Mouse (Mus musculus) hindbrain, embryonic 15.5 days (tissue): ENCODE results near the gene Ccdc185. TPM values are rescaled to one million over a fixed set of nuclear protein-coding genes. Genes with fewer than 3 reads are reported as not detected.

ENCODE experiments used
- ATAC-seq: fragments of 200-750 bp; cut with Nextera tagmentation; 2 replicates; pipeline ENCODE4 v1.8.0; 2017; ENCODE audit warnings: low read depth, moderate number of reproducible peaks, moderate TSS enrichment; ENCODE audit not compliant: low FRiP score
- H3K27ac ChIP-seq: fragments of 300-500 bp; sonication (generic); replicated peaks from 2 replicates; pipeline ENCODE4 v1.5.1; 2015; ENCODE audit warnings: mild to moderate bottlenecking, inconsistent platforms
- H3K27me3 ChIP-seq: fragments of 300-500 bp; sonication (generic); 2 replicates; pipeline ENCODE4 v1.6.1; 2015; ENCODE audit warnings: control low read depth, inconsistent platforms
- H3K36me3 ChIP-seq: fragments of 300-500 bp; sonication (generic); 2 replicates; pipeline ENCODE4 v1.6.1; 2015; ENCODE audit warnings: control low read depth, inconsistent platforms
- H3K4me1 ChIP-seq: fragments of 300-500 bp; sonication (generic); replicated peaks from 2 replicates; pipeline ENCODE4 v1.6.1; 2015; ENCODE audit warnings: control low read depth, inconsistent platforms
- H3K4me2 ChIP-seq: fragments of 300-500 bp; sonication (generic); 2 replicates; pipeline ENCODE4 v1.6.1; 2015; ENCODE audit warnings: moderate library complexity, mild to moderate bottlenecking, inconsistent platforms
- H3K4me3 ChIP-seq: fragments of 300-500 bp; sonication (generic); 2 replicates; pipeline ENCODE4 v1.5.1; 2015; ENCODE audit warnings: mild to moderate bottlenecking, inconsistent platforms
- H3K9ac ChIP-seq: fragments of 300-500 bp; sonication (generic); 2 replicates; pipeline ENCODE4 v1.6.1; 2015; ENCODE audit warnings: inconsistent platforms
- H3K9me3 ChIP-seq: fragments of 300-500 bp; sonication (generic); 2 replicates; pipeline ENCODE4 v1.6.1; 2016; ENCODE audit warnings: control low read depth, inconsistent platforms
- WGBS: fragments of 180-500 bp; shearing (Covaris S2); methylation state at CpG from one replicate; pipeline ENCODE4 v1.1.7; 2015; 5-methylcytosine and 5-hydroxymethylcytosine counted together
- polyA plus RNA-seq: library from polyadenylated mRNA; unstranded; fragments of >200 nt; fragmentation: Nextera tagmentation; extraction: Ambion mirVana; gene quantifications from 2 replicates; pipeline ENCODE4 v1.2.1, GENCODE M21; 2015

The Ccdc185 gene
- polyA plus RNA-seq, 1 experiment from 2014 or later, result not detected

DNA sequence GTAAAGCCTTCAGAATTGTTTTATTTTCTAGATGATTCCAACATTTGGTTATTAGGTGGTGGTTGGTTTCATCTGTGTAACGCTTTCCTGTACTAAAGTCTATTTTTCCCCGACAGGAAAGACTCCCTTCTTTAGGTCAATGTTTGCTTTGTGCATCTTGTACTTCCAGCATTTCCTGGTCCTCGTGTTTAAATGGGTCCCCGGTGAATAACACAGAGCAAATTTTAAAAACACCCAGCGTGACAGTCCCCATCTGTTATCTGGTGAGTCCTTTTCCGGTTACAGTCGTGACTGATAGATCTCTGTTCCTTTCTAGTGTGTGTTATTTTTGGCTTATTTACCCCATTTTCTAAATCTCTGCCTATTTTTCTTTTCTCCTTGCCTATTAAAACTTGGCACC is 16.3 kb downstream of the Ccdc185 start:
- Histone ChIP-seq H3K4me3 (no peak overlapping the region), H3K4me2 (no peak overlapping the region), H3K36me3 (no peaks in the 10 kb centered on the region), H3K27ac (no peak overlapping the region), H3K4me1 (peaks cover 4% of the 10 kb centered on the region), H3K9me3 (no peaks in the 10 kb centered on the region), H3K9ac (no peak overlapping the region), H3K27me3 (no peaks in the 10 kb centered on the region)
- 44% methylated on average over 7 of the region's 7 CpGs for WGBS
- no peak for ATAC-seq

GRCm38 (mm10) chr1:182729002-182729401 is 20.0 kb downstream of the Ccdc185 start:
- WGBS, result 71% methylated on average over 9 of the region's 9 CpGs

DNA sequence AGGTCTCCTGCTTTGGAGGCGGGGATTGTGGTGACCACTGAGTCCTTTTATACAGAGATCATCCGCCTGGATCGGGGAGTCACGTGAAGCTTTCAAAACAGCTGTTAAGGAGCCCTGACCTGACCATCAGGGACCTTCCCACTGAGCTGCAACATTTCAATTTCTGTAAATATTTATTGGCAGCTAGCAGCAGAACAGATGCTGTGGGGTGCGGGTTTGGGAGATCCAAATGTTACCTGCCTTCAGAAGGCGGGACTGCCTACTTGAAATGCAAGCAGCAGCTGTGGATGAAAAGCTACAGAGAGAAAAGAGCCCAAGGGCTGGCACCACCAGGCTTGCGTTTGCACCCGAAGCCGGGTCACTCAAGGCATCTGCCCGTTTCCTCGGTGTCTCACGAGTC is 21.4 kb downstream of the Ccdc185 start:
- Histone ChIP-seq H3K27me3 (no peaks in the 10 kb centered on the region), H3K27ac (no peak overlapping the region), H3K4me1 (peaks cover 7% of the 10 kb centered on the region), H3K9me3 (no peaks in the 10 kb centered on the region), H3K36me3 (no peaks in the 10 kb centered on the region), H3K4me3 (no peak overlapping the region), H3K4me2 (no peak overlapping the region), H3K9ac (no peak overlapping the region)
- ATAC-seq, result no peak
- WGBS, result 42% methylated on average over 12 of the region's 12 CpGs

More at GRCm38 (mm10) chr1:182729002-182729401, 20.0 kb downstream of the Ccdc185 start:
- ATAC-seq, result no peak
- Histone ChIP-seq H3K4me2 (no peak overlapping the region), H3K4me3 (no peak overlapping the region), H3K27ac (no peak overlapping the region), H3K27me3 (no peaks in the 10 kb centered on the region), H3K36me3 (no peaks in the 10 kb centered on the region), H3K9me3 (no peaks in the 10 kb centered on the region), H3K4me1 (peaks cover 7% of the 10 kb centered on the region), H3K9ac (no peak overlapping the region)

GRCm38 (mm10) chr1:182714236-182714935 is 34.6 kb downstream of the Ccdc185 start:
- Histone ChIP-seq H3K4me3 (no peak overlapping the region), H3K9me3 (no peaks in the 10 kb centered on the region), H3K36me3 (no peaks in the 10 kb centered on the region), H3K9ac (no peak overlapping the region), H3K4me2 (no peak overlapping the region), H3K4me1 (0 out of 2 replicates have a peak, but pooled peaks cover 5% of the 10 kb centered on the region), H3K27me3 (no peaks in the 10 kb centered on the region), H3K27ac (no peak overlapping the region)
- no peak for ATAC-seq
- 77% methylated on average over 6 of the region's 6 CpGs for WGBS

DNA sequence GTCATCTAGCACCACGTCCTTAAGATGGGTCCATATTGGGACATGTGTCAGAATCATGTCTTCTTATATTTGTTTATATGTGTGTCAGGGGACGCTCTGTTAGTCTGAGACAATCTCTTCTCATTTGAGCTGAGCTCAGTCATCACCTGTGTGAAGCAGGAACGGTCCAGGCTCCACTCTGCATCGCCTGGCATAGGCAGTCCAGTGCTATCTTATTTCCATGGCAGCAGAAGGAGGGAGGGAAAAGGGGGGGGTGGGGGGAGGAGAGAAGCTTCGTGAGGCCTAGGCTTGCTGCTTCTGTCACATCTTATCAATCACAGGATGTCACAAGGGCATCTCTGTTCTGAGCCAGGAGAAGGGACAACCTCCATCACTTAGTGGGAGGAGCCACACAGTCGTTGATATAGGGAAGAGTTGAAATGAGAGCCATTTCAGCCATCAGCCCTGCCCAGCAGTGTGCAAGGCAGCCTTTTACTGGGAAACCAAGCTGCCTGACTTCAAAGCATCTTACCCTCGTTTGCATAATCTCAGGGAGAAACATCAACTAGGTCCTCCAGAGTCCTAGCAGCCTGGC is 37.5 kb downstream of the Ccdc185 start:
- WGBS, result 41% methylated on average over 7 of the region's 7 CpGs
- H3K27ac ChIP-seq, result no peak overlapping the region
- no peaks in the 10 kb centered on the region for H3K27me3 ChIP-seq
- no peak overlapping the region for H3K4me2 ChIP-seq
- ATAC-seq, result no peak
- no peak overlapping the region for H3K4me3 ChIP-seq
- H3K4me1 ChIP-seq, result 0 out of 2 replicates have a peak, but pooled peaks cover 5% of the 10 kb centered on the region
- H3K9ac ChIP-seq, result no peak overlapping the region
- H3K36me3 ChIP-seq, result no peaks in the 10 kb centered on the region
- no peaks in the 10 kb centered on the region for H3K9me3 ChIP-seq

DNA sequence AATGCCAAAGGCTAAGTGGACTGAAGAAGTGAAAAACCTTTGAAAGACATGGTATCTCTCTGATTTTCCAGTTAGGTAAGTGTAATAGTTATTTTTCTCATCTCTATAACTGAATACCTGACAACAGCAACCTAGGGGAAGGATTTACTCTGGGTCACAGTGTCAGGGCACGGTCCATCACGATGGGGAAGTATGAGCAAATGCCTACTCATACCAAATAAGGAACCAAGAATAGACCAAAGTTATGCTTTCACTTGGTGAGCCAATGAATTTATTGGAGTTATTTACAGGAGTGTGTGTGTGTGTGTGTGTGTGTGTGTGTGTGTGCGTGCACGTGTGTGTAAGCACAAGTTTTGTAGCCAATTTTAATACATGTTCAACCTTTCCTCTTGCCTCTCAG is 41.5 kb downstream of the Ccdc185 start:
- Histone ChIP-seq H3K27me3 (no peaks in the 10 kb centered on the region), H3K4me3 (no peak overlapping the region), H3K9ac (no peak overlapping the region), H3K4me1 (0 out of 2 replicates have a peak, but pooled peaks cover 5% of the 10 kb centered on the region), H3K4me2 (no peak overlapping the region), H3K9me3 (peaks cover 5% of the 10 kb centered on the region; the same call in 1 of the 2 replicates), H3K36me3 (no peaks in the 10 kb centered on the region), H3K27ac (no peak overlapping the region)
- no peak for ATAC-seq
- whole genome bisulfite sequencing, result 94% methylated on average over 4 of the region's 4 CpGs

DNA sequence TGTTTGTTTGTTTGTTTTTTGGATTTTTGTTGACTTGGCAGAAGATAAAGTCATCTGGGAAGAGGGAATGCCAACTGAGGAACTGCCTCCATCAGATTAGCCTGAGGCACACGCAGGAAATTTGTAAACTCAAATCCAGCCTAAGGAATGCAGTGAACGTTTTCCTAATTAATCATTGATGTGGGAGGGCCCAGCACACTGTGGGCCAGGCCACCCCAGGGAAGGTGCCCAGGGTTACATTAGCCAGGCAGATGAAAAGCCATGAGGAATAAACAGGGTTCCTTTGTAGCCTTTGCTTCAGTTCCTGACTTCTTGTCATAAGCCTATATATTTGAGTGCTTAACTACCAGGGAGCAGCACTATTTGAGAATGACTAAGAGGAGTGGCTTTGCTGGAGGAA is 44.1 kb downstream of the Ccdc185 start:
- ATAC-seq, result no peak
- Histone ChIP-seq H3K9me3 (peaks cover 5% of the 10 kb centered on the region; the same call in 1 of the 2 replicates), H3K27me3 (no peaks in the 10 kb centered on the region), H3K4me3 (no peak overlapping the region), H3K4me1 (peaks cover 3% of the 10 kb centered on the region), H3K27ac (no peak overlapping the region), H3K36me3 (no peaks in the 10 kb centered on the region), H3K4me2 (no peak overlapping the region), H3K9ac (no peak overlapping the region)
- 63% methylated on average over 2 of the region's 2 CpGs for WGBS

DNA sequence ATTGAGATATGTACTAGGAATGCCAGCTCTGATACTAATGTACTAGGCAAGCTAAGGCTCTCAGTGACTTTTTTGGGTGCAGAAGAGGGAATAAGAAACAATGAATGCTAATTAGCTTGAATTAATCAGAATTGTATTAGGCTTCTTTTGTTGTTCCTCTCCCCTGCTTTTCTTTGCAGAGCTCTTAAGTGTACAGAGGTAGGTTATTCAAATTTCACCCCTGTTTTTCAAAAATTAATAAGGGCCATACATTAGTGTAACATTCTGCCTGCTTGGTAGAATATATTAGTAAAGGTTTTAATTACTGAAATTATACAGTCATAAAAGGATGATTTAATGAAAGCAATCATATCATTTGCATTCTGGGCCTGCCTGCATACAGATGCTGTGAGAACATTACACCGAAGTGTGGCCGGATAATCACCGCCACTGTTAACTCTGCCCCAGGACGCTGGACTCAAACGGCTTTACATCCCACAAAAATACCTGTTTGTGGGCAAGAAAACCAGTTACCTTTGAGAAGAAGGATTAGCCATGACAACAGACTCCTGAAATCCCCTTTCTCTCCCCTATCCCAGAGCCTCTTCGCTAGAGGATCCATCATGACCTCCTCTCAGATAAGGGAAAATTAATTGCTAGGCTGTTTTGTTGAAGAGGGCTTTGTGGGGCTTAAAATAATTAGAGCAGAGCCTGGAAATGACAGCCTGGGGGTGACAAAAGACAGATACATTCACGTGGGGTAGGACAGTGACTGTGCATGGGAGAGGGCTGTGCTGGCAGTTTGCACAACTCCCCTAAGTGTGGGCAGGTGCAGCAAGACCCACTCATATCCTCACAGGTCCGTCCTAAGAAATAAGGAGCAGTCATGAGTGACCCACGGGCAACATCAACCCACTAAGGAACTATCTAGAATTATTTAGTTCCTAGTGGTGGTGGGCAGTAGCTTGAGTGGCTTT is 49.3 kb downstream of the Ccdc185 start:
- Histone ChIP-seq H3K4me3 (no peak overlapping the region), H3K27me3 (no peaks in the 10 kb centered on the region), H3K9ac (no peak overlapping the region), H3K9me3 (no peaks in the 10 kb centered on the region), H3K27ac (peak overlapping the region; percentile 1; the same call in 1 of the 2 replicates), H3K4me1 (peaks cover 6% of the 10 kb centered on the region), H3K4me2 (no peak overlapping the region), H3K36me3 (no peaks in the 10 kb centered on the region)
- WGBS, result 44% methylated on average over 9 of the region's 9 CpGs
- ATAC-seq, result peak; percentile 72; the same call in 1 of the 2 replicates

Other genes starting within 250 kb of the Ccdc185 start
- 93.3 and 93.9 TPM in 2 replicates for gene Capn2, start 231.6 kb downstream of the Ccdc185 start, polyA plus RNA-seq
- gene Capn8, start 184.2 kb downstream of the Ccdc185 start, polyA plus RNA-seq, result not detected in 2 replicates
- 66.9 and 74.6 TPM in 2 replicates for gene Susd4, start 14.7 kb upstream of the Ccdc185 start, polyA plus RNA-seq
- 0.22 and 0.31 TPM in 2 replicates for gene Tlr5, start 205.6 kb upstream of the Ccdc185 start, polyA plus RNA-seq